Mouse (Mus musculus) heart, adult 2 months (tissue): ENCODE results near the gene Rps9. TPM values are rescaled to one million over a fixed set of nuclear protein-coding genes. Genes with fewer than 3 reads are reported as not detected.

Experiments used
- DNase-seq, 2 experiments: peaks; one replicate each; pipeline ENCODE4 v3.0.0; 2021
- H3K27ac ChIP-seq: fragments of 200-600 bp; 2 replicates; pipeline ENCODE4 v1.8.1; 2022
- H3K27me3 ChIP-seq: fragments of 200-500 bp; 2 replicates; pipeline ENCODE4 v1.6.1; 2012; ENCODE audit warnings: mild to moderate bottlenecking, low read length, inconsistent platforms, mixed read lengths; ENCODE audit not compliant: control insufficient read depth, insufficient read depth
- H3K36me3 ChIP-seq: fragments of 200-500 bp; 2 replicates; pipeline ENCODE4 v1.6.1; 2012; ENCODE audit warnings: low read length, inconsistent platforms; ENCODE audit not compliant: control insufficient read depth, insufficient read depth
- H3K4me1 ChIP-seq: fragments of 200-500 bp; 2 replicates; pipeline ENCODE4 v1.6.1; 2011; ENCODE audit warnings: low read length; ENCODE audit not compliant: control insufficient read depth, insufficient read depth
- H3K4me3 ChIP-seq: fragments of 200-600 bp; 2 replicates; pipeline ENCODE4 v1.8.1; 2022
- H3K79me2 ChIP-seq: fragments of 200-500 bp; replicated peaks from 2 replicates; pipeline ENCODE4 v1.6.1; 2012; ENCODE audit warnings: mild to moderate bottlenecking, inconsistent platforms, low read length, moderate library complexity, mixed read lengths; ENCODE audit not compliant: control insufficient read depth, insufficient read depth
- H3K9ac ChIP-seq: fragments of 200-500 bp; 2 replicates; pipeline ENCODE4 v1.6.1; 2012; ENCODE audit warnings: low read depth, mild to moderate bottlenecking, control low read depth, inconsistent platforms, low read length, mixed read lengths
- CTCF ChIP-seq: fragments of 200-600 bp; IDR thresholded peaks from 2 replicates; pipeline ENCODE4 v1.8.1; 2022; ENCODE audit warnings: antibody characterized with exemption, mild to moderate bottlenecking, moderate library complexity
- EP300 ChIP-seq: fragments of 200-500 bp; IDR thresholded peaks from 2 replicates; pipeline ENCODE4 v1.6.1; 2011; ENCODE audit warnings: low read depth, low read length, control low read depth; ENCODE audit not compliant: insufficient read depth
- POLR2A ChIP-seq: fragments of 200-500 bp; IDR thresholded peaks from 2 replicates; pipeline ENCODE4 v1.6.1; 2011; ENCODE audit warnings: mild to moderate bottlenecking, low read depth, low read length, control low read depth; ENCODE audit not compliant: insufficient read depth
- WGBS: fragments of 180-500 bp; shearing (Covaris S2); methylation state at CpG from one replicate; pipeline ENCODE4 v1.1.7; 2018; 5-methylcytosine and 5-hydroxymethylcytosine counted together
- intact Hi-C: fragments of 180-260 bp; cut with DNase I; formaldehyde crosslinking; loops from one replicate; pipeline ENCODE4 v1.15.1; 2025
- polyA plus RNA-seq: library from polyadenylated mRNA; depleted of rRNA; stranded (reverse); fragments of >200 nt; gene quantifications from 2 replicates; pipeline ENCODE4 v1.2.3, GENCODE M21; 2012
- total RNA-seq, 2 experiments: library from RNA; stranded (reverse); gene quantifications; 2 replicates each; pipeline ENCODE4 v1.2.3; 2021

Gene Rps9
- total and polyA plus RNA-seq, 3 experiments: 584 to 761 (median 688) TPM

DNA sequence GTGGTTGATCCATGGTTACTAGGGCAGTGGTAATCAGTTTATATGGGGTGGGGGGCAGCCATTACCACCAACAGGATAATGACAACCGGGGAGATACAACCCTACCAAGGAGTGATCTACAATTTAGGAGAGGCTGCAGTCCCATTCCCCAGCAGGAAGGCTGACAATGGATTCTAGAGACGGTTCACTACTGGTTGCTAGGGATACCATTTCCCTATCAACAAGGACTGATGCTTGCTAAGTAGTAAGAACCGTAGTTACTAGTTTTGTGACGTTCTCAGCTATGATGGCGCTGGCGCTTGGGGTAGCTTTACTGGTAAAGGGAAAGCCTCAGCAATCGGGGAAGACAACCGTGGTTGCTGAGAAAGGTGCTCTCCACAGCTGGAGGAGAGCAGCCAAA is 19.1 kb upstream of the Rps9 start:
- no peaks in the 10 kb centered on the region for H3K36me3 ChIP-seq
- WGBS: 88% methylated on average over 8 of the region's 8 CpGs
- no peak overlapping the region for H3K27ac ChIP-seq
- H3K4me1 ChIP-seq: no peaks in the 10 kb centered on the region
- TF ChIP-seq POLR2A: no peak
- no peak for TF ChIP-seq EP300
- no peak for TF ChIP-seq CTCF
- H3K4me3 ChIP-seq: no peak overlapping the region
- H3K79me2 ChIP-seq: no peaks in the 10 kb centered on the region
- DNase-seq: no peak
- intact Hi-C loops: no loop called here
- H3K9ac ChIP-seq: no peak overlapping the region
- no peaks in the 10 kb centered on the region for H3K27me3 ChIP-seq

DNA sequence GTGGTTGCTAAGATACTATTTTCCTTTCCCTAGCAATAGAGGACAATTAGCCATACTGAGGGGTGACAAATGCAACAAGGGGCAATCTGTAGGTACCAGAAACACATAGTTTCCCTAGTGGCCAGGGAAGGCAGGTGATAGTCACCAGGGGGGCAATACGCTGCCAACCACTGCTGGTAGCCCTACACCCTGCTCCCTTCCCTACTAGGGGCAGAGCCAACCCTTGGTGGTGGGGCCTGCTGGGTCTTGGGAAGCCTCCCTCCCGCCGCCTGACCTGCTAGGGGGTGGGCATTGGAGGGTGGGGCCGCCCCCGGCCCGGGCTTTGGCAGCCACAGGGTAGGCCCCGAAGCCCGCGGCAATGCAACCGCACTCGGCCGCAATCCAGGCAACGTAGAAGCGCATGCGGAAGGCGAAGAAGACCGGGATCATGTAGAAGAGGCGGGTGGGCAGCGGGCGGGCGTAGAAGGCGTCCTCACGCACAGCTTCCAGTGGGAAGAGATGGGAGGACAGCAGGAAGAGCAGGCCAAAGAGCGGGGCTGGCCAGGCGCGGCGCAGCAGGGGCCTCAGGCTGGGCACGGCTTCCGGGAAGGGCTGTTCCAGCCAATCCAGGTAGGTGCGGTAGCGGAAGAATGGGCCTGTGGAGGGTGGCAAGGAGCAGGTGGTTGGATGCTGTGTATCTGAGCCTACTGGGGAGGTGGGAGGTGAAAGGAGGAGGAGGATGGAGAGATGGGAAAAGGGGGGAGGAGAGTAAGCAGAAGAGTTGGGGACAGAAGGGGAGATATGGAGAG is 18.2 kb upstream of the Rps9 start:
- 90% methylated on average over 31 of the region's 31 CpGs for WGBS
- TF ChIP-seq EP300 (no peak), POLR2A (no peak), CTCF (no peak)
- no peaks in the 10 kb centered on the region for H3K27me3 ChIP-seq
- H3K9ac ChIP-seq: no peak overlapping the region
- no peak overlapping the region for H3K27ac ChIP-seq
- H3K4me3 ChIP-seq: no peak overlapping the region
- intact Hi-C loops: no loop called here
- no peak for DNase-seq
- no peaks in the 10 kb centered on the region for H3K36me3 ChIP-seq
- no peaks in the 10 kb centered on the region for H3K79me2 ChIP-seq
- H3K4me1 ChIP-seq: no peaks in the 10 kb centered on the region

DNA sequence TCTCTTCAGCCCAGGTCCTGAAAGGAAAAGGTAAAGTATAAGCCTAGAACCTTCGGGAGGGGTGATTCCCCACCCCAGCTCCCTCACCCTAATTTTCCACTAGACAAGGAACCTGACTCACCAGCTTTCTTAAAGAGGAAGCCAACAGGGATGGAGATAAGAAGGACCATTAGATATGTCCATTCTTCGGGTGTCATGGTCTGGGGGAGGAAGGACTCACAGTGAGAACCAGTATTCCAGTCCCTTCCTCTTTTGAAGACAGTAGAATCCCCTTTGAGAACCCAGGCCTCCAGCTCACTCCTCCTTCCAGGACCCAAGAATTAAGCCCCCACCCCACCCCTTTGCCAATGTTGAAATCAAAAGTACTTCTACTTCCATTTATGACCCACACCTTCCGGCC is 11.9 kb upstream of the Rps9 start:
- H3K36me3 ChIP-seq: no peaks in the 10 kb centered on the region; the same call in 1 of the 2 replicates
- intact Hi-C loops: loop anchor here (1.0 to 10.0 kb wide), 5 partner anchors 27 to 995 kb away; partner anchors contain the start of genes Cnot3, Hspbp1, Leng1 and Leng8
- no peaks in the 10 kb centered on the region for H3K27me3 ChIP-seq
- TF ChIP-seq CTCF (no peak), POLR2A (no peak), EP300 (no peak)
- DNase-seq: no peak
- no peaks in the 10 kb centered on the region; the same call in 1 of the 2 replicates for H3K4me1 ChIP-seq
- peak overlapping the region; percentile 97 for H3K27ac ChIP-seq
- no peaks in the 10 kb centered on the region for H3K79me2 ChIP-seq
- peak overlapping the region; percentile 92; the same call in 1 of the 2 replicates for H3K9ac ChIP-seq
- H3K4me3 ChIP-seq: peak overlapping the region; percentile 72
- WGBS: 28% methylated on average over 3 of the region's 3 CpGs

DNA sequence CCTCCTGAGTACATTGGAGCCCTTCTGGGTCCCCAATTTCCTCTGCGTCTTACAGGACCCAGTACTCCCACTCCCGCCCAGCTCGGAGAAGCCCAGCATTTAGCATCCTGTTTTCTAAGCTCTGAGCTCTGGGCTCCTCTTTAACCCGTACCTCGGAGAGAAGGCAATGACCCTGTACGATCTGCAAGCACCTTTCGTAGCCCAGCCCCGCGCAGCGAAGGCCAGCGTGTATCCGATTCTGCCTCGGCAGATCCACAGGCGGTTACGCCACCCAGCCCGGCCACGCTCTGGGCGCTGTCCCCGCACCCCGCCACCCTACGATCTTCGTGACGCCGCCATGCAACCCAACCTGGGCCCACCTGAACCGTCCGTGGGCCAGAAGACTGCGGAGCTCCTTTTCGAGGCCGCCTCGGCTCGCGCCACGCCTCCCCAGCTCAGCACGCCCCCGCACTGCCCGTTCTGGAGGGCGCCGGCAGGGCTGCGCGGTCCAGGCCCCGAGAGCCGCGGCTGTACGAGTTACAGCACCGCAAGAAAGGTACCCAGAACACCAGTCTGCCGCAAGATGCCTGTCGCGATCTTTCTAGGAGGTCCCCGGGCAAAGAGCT is 11.3 kb upstream of the Rps9 start, which contains the start of gene Tsen34:
Gene Tsen34, plus strand, starts transcription at position 482 of the 605 bp plus-strand sequence.
- no peaks in the 10 kb centered on the region; the same call in 1 of the 2 replicates for H3K36me3 ChIP-seq
- H3K27me3 ChIP-seq: no peaks in the 10 kb centered on the region
- no peaks in the 10 kb centered on the region; the same call in 1 of the 2 replicates for H3K4me1 ChIP-seq
- H3K79me2 ChIP-seq: no peaks in the 10 kb centered on the region
- no peak for TF ChIP-seq POLR2A
- peak; percentile 24 for TF ChIP-seq CTCF
- 0 out of 2 replicates have a peak, but pooled peaks have one; percentile 6 for TF ChIP-seq EP300
- peak within 1 kb of the TSS; percentile 72 for H3K4me3 ChIP-seq
- peak within 1 kb of the TSS; percentile 97 for H3K27ac ChIP-seq
- WGBS: under 1% methylated on average over 49 of the region's 49 CpGs
- peak within 1 kb of the TSS; percentile 92 for H3K9ac ChIP-seq
- no peak for DNase-seq
- intact Hi-C loops: loop anchor here (1.0 to 10.0 kb wide), 5 partner anchors 27 to 995 kb away; partner anchors contain the start of genes Cnot3, Hspbp1, Leng1 and Leng8

DNA sequence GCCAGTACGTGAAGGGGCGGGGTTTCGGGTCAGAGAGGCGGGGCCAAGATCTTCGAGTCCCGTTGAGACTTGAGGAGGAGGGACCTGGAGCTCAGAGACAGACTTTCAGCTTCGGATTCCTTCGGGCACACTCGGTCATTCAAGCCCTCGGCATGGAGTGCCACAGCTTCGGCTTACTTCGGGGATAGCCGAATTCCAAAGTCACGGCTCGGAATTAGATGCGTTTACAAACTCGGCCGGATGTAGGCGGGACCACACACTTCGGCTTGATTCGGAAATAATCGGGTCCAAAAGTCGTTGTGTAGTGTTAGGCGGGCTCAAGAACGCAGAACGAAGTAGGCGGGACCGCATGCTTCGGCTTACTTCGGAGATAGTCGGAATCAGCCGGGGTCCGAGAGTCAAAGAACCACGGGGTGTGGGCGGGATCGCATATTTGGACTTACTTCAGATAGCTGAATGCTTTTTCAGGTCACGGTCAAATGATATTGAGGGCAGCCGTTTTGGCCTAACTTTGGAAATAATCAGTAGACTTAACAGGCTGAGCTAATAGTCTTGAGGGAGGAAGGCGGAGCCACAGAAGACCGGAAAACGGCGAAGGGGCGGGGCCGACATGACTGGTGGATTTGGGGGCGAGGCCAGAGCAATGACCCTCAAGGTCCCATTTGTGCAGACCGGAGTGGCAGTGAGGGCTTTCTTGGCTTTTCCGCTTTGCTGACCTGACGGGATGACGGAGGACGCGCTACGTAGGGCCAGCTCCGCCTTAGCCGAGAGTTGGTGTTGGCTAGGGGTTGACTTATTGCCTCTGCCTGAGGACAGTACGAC is 10.6 kb upstream of the Rps9 start, which contains the start of gene Mboat7:
Gene Mboat7, minus strand, starts transcription at position 537 of the 822 bp plus-strand sequence.
- no peaks in the 10 kb centered on the region; the same call in 1 of the 2 replicates for H3K4me1 ChIP-seq
- H3K27me3 ChIP-seq: no peaks in the 10 kb centered on the region
- peak within 1 kb of the TSS; percentile 92 for H3K9ac ChIP-seq
- DNase-seq: peak; percentile 94 to 96
- no peaks in the 10 kb centered on the region for H3K79me2 ChIP-seq
- H3K36me3 ChIP-seq: no peaks in the 10 kb centered on the region; the same call in 1 of the 2 replicates
- under 1% methylated on average over 55 of the region's 55 CpGs for WGBS
- intact Hi-C loops: loop anchor here (1.0 to 10.0 kb wide), 6 partner anchors 10 to 994 kb away; partner anchors contain the start of genes Cnot3, Hspbp1, Leng1 and Leng8
- peak within 1 kb of the TSS; percentile 72 for H3K4me3 ChIP-seq
- peak; percentile 97 for TF ChIP-seq POLR2A
- TF ChIP-seq CTCF: no peak
- TF ChIP-seq EP300: 0 out of 2 replicates have a peak, but pooled peaks have one; percentile 4
- H3K27ac ChIP-seq: peak within 1 kb of the TSS; percentile 97
